Mouse (Mus musculus) c-Kit-positive CD71-negative TER-119-negative erythroid progenitor cells, embryonic 14.5 days (primary cell): ENCODE results near the gene Olfr1086.
"Not testable (repeated sequence)": the region's sequence is repeated elsewhere in the genome, so short reads cannot be mapped to it uniquely, and the experiment has no call there.

Experiments used
- DNase-seq: peaks from one replicate; pipeline ENCODE4 v3.0.0-alpha.2; 2013; ENCODE audit warnings: low read depth

Gene Olfr1086

DNA sequence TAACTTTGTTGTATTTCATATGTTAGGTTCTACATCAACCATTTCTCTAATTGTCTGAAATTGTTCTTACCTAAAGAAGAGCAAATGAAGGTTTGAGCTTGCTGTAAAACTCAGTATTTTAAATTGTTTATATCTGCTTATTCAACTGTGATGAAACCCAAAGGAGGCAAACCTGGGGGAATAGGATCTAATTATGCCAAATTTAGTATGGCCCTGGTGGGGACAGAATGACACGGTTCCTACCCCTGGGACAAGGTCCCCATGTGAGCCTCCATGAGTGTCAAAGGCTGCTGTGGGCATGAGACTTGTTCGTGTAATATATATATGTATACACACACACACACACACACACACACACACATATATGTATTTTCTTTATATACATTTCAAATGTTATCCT, at the start of gene Olfr1086:
Olfr1086 (minus strand) TSS at position 101 of the 400 bp plus-strand sequence.
- DNase-seq, result no peak

- DNase-seq, result no peak
Observed at GRCm38 (mm10) chr2:86698295-86698694, 18.4 kb upstream of the Olfr1086 start, which contains the start of gene Olfr1087. Olfr1087 (minus strand) TSS chr2:86698395.

- no peak for DNase-seq
Observed at GRCm38 (mm10) chr2:86661919-86662318, 18.0 kb downstream of the Olfr1086 start, which contains the start of gene Olfr1085. Olfr1085 (minus strand) TSS chr2:86662019.

- DNase-seq, result not testable (repeated sequence)
Observed at GRCm38 (mm10) chr2:86639625-86640024, 40.3 kb downstream of the Olfr1086 start, which contains the start of gene Olfr1084. Olfr1084 (minus strand) TSS chr2:86639725.
